In the genomic region with DNA sequence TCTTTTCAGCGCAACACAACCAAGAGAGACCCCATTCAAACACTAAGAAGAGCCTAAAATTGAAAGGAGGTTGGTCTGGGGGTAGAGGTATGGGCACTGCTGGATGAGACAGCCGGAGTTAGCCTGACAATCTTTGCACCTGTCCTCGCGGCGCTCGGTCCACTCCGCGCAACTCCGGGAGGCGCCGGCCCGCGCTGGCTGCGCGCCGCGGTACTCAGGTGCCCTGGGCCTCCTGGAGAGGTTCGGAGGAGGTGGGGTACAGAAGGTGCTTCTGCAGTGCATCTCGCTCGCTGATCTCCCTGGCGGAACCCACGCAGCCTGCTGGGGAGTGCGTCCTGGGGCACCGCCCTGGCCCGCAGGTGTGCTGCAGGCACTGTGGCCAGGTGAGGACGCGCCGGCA, we compare ENCODE assay signal across 8 mouse cellular contexts. TPM values are rescaled to one million over a fixed set of nuclear protein-coding genes. Genes with fewer than 3 reads are reported as not detected.
DNase-seq lines count a peak whose midpoint lies in the region; ATAC-seq lines count a peak whose summit lies in the region.

A gene (minus strand): TSS at position 363 of the 400 bp plus-strand sequence.

- no peak within 1 kb of the TSS for H3K27ac ChIP-seq in kidney, embryonic 16.5 days (ENCODE audit: low read length)
- H3K27ac ChIP-seq in forebrain, embryonic 10.5 days: peak within 1 kb of the TSS; percentile 80
- H3K27ac ChIP-seq in neural tube, embryonic 12.5 days: peak within 1 kb of the TSS; percentile 62

- no peaks in the 10 kb centered on the region for H3K9me3 ChIP-seq in kidney, embryonic 16.5 days (ENCODE audit: low read length)
- H3K9me3 ChIP-seq in forebrain, embryonic 10.5 days: no peaks in the 10 kb centered on the region
- H3K9me3 ChIP-seq in neural tube, embryonic 12.5 days: no peaks in the 10 kb centered on the region

- peaks cover 23% of the 10 kb centered on the region for H3K27me3 ChIP-seq in kidney, embryonic 16.5 days (ENCODE audit: insufficient read depth, low read length)
- H3K27me3 ChIP-seq in forebrain, embryonic 10.5 days (ENCODE audit: poor library complexity, severe bottlenecking): peaks cover 41% of the 10 kb centered on the region
- no peaks in the 10 kb centered on the region for H3K27me3 ChIP-seq in neural tube, embryonic 12.5 days (replicated peaks)

- H3K9ac ChIP-seq in kidney, embryonic 16.5 days (replicated peaks; ENCODE audit: low read length): no peak within 1 kb of the TSS
- peak within 1 kb of the TSS; percentile 60 for H3K9ac ChIP-seq in neural tube, embryonic 12.5 days

- no peak for DNase-seq in kidney, postnatal 4 days
- DNase-seq in forebrain, embryonic 10.5 days (ENCODE audit: extremely low spot score, low spot score): peak; percentile 15
- no peak for DNase-seq in layer of hippocampus, postnatal 14 days (ENCODE audit: low spot score in 2 of 2)
- no peak for DNase-seq in adrenal gland, postnatal 14 days
- no peak for DNase-seq in adrenal gland, adult 18-20 months (ENCODE audit: low spot score in 2 of 2)
- DNase-seq in adrenal gland, postnatal 36 days: no peak

- peak within 1 kb of the TSS; percentile 65 for H3K4me2 ChIP-seq in kidney, embryonic 16.5 days (replicated peaks; ENCODE audit: low read depth, low read length)
- H3K4me2 ChIP-seq in neural tube, embryonic 12.5 days (replicated peaks): peak within 1 kb of the TSS; percentile 90

- H3K4me3 ChIP-seq in kidney, embryonic 16.5 days (ENCODE audit: low read length): peak within 1 kb of the TSS; percentile 40
- peak within 1 kb of the TSS; percentile 56 for H3K4me3 ChIP-seq in forebrain, embryonic 10.5 days
- H3K4me3 ChIP-seq in neural tube, embryonic 12.5 days: peak within 1 kb of the TSS; percentile 49

- WGBS in kidney, embryonic 16.5 days: under 1% methylated on average over 28 of the region's 28 CpGs
- WGBS in forebrain, embryonic 10.5 days: 1% methylated on average over 28 of the region's 28 CpGs
- WGBS in neural tube, embryonic 12.5 days: 2% methylated on average over 28 of the region's 28 CpGs

- 0 out of 2 replicates have a peak, but pooled peaks cover 7% of the 10 kb centered on the region for H3K4me1 ChIP-seq in kidney, embryonic 16.5 days (ENCODE audit: insufficient read depth, low read length)
- H3K4me1 ChIP-seq in forebrain, embryonic 10.5 days: peaks cover 18% of the 10 kb centered on the region
- peaks cover 4% of the 10 kb centered on the region; the same call in 1 of the 2 replicates for H3K4me1 ChIP-seq in neural tube, embryonic 12.5 days

- H3K36me3 ChIP-seq in kidney, embryonic 16.5 days (ENCODE audit: insufficient read depth, low read length): no peaks in the 10 kb centered on the region
- H3K36me3 ChIP-seq in forebrain, embryonic 10.5 days (replicated peaks): no peaks in the 10 kb centered on the region
- no peaks in the 10 kb centered on the region for H3K36me3 ChIP-seq in neural tube, embryonic 12.5 days

- ATAC-seq in kidney, embryonic 16.5 days (ENCODE audit: low FRiP score, low TSS enrichment): peak; percentile 59; the same call in 1 of the 2 replicates
- peak; percentile 59 for ATAC-seq in neural tube, embryonic 12.5 days (ENCODE audit: low FRiP score, low read depth)

RNA-seq across cellular contexts. Expression of the gene that starts here (rescaled TPM):
- polyA plus RNA-seq in kidney, embryonic 16.5 days (2015; fragmentation: Nextera tagmentation; extraction: Ambion mirVana): 2.2 and 3.3 TPM in 2 replicates
- polyA plus RNA-seq in forebrain, embryonic 10.5 days (2016; fragmentation: Nextera tagmentation; extraction: Ambion mirVana): 29.5 and 32.5 TPM in 2 replicates
- total RNA-seq in layer of hippocampus, postnatal 14 days (2021): 100 to 1,000 TPM; 122 to 126 TPM
- 118 and 128 TPM in 2 replicates for polyA plus RNA-seq in neural tube, embryonic 12.5 days (2016; fragmentation: Nextera tagmentation; extraction: Ambion mirVana)
- total RNA-seq in adrenal gland, postnatal 14 days (2021): 1.8 and 7.3 TPM in 2 replicates
- total RNA-seq in adrenal gland, adult 18-20 months (2021): under 1 TPM; 0.54 to 0.89 TPM
- 1 to 10 TPM in 1 of 2 experiments, under 1 TPM in 1; 0.23 to 1.8 TPM for total RNA-seq in adrenal gland, postnatal 36 days (2021)

Comparison
In these comparisons a context has a peak if more than half of its experiments do, and no peak if none do; other contexts are left out.
1. RNA of the gene that starts here (total RNA-seq): 122 to 126 TPM in layer of hippocampus, postnatal 14 days; 1.8 to 7.3 TPM in adrenal gland, postnatal 14 days, 0.23 to 1.8 TPM in adrenal gland, postnatal 36 days and 0.54 to 0.89 TPM in adrenal gland, adult 18-20 months; every median in the first group is over 10 times any median in the second.
2. Peak in every context shown above with its lines, with median percentiles within 50 percentile points of each other: H3K4me3 ChIP-seq.